In the genomic region with DNA sequence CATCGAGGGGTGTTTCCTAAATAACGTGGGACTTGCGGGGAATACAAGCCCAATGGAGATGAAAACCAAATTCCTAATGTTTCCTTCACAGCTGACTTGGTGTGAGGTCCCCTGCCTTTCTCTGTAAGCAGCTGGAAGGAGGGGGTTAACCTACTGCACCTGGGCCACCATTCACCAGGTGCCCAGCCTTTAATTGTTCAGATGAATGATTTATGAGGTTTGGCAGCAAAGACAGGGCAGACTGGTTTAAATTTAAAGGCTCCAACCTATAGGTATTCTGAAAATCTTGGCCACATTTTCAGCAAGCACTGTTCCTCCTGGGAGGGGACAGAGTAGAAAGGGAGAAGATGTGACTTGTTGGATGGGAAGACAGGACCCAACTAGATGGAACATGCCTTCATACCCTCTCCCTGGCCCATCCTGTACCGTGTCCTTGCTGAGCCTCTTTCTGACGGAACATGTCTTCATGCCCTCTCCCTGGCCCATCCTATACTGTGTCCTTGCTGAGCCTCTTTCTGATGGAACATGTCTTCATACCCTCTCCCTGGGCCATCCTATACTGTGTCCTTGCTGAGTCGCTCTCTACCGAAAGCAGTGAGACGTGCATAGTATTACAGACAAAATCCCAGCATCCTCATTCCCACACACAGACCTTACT, we compare ENCODE assay signal across 21 mouse cellular contexts.
DNase-seq lines count a peak whose midpoint lies in the region; ATAC-seq lines count a peak whose summit lies in the region.
"Had no signal": no experiment of that assay in that cellular context is flagged by ENCODE, and none has a peak within 500 bp of the region (broad histone marks: within the 10 kb centered on the region; RNA-seq: fewer than 3 reads in every experiment).

No protein-coding gene starts in this region.

- no peak overlapping the region for H3K4me2 ChIP-seq in hindbrain, embryonic 13.5 days
- H3K4me2 ChIP-seq in limb, embryonic 11.5 days (ENCODE audit: low read depth, severe bottlenecking) = no peak overlapping the region
- H3K4me2 ChIP-seq in limb, embryonic 15.5 days = no peak overlapping the region
- H3K4me2 ChIP-seq: embryonic facial prominence, embryonic 15.5 days had no signal

- H3K4me3 ChIP-seq in hindbrain, embryonic 13.5 days = no peak overlapping the region
- H3K4me3 ChIP-seq in hindbrain, embryonic 10.5 days = no peak overlapping the region
- no peak overlapping the region for H3K4me3 ChIP-seq in limb, embryonic 11.5 days (ENCODE audit: low read depth, low read length)
- no peak overlapping the region for H3K4me3 ChIP-seq in limb, embryonic 10.5 days
- H3K4me3 ChIP-seq in limb, embryonic 15.5 days = no peak overlapping the region
- H3K4me3 ChIP-seq: embryonic facial prominence, embryonic 15.5 days; heart, embryonic 10.5 days; layer of hippocampus, adult 2 months; midbrain, embryonic 10.5 days had no signal

- 92% methylated on average over 8 of the region's 8 CpGs for WGBS in hindbrain, embryonic 13.5 days
- 97% methylated on average over 8 of the region's 8 CpGs for WGBS in hindbrain, embryonic 10.5 days
- 77% methylated on average over 8 of the region's 8 CpGs for WGBS in limb, embryonic 11.5 days
- 95% methylated on average over 8 of the region's 8 CpGs for WGBS in limb, embryonic 10.5 days
- 65% methylated on average over 8 of the region's 8 CpGs for WGBS in limb, embryonic 15.5 days

- DNase-seq in hindbrain, embryonic 10.5 days (ENCODE audit: low spot score) = no peak
- no peak for DNase-seq in limb, embryonic 11.5 days (ENCODE audit: low spot score)
- DNase-seq in limb, embryonic 10.5 days (ENCODE audit: low spot score) = no peak
- DNase-seq in forelimb bud, embryonic 11.5 days (ENCODE audit: low read depth, low spot score) = peak; percentile 57
- DNase-seq in layer of hippocampus, adult 11-12 months (ENCODE audit: low spot score) = no peak
- DNase-seq: adrenal gland, adult 2 months; B cell, adult 2 months; cerebellum, adult 18-20 months; cerebellum, postnatal 14 days; forebrain, postnatal 0 days; gastrocnemius, postnatal 36 days; kidney, adult 8-10 months; layer of hippocampus, postnatal 36 days; thymus, postnatal 14 days had no signal

- ATAC-seq in hindbrain, embryonic 13.5 days (ENCODE audit: low FRiP score) = peak; percentile 61; the same call in 1 of the 2 replicates
- 0 out of 2 replicates have a peak, but pooled peaks have one; percentile 53 for ATAC-seq in limb, embryonic 11.5 days (ENCODE audit: insufficient number of reproducible peaks, low FRiP score, low TSS enrichment, low read depth)
- peak; percentile 44; the same call in 1 of the 2 replicates for ATAC-seq in limb, embryonic 15.5 days (ENCODE audit: insufficient number of reproducible peaks, low FRiP score, low TSS enrichment, low read depth)
- ATAC-seq in CD4-positive, CD25-positive, alpha-beta regulatory T cell, adult 4 months = no peak
- ATAC-seq: forebrain, postnatal 0 days had no signal

- H3K27ac ChIP-seq in hindbrain, embryonic 13.5 days = no peak overlapping the region
- H3K27ac ChIP-seq in hindbrain, embryonic 10.5 days = no peak overlapping the region
- no peak overlapping the region for H3K27ac ChIP-seq in limb, embryonic 11.5 days (replicated peaks; ENCODE audit: low read depth, low read length)
- H3K27ac ChIP-seq in limb, embryonic 10.5 days = no peak overlapping the region
- no peak overlapping the region for H3K27ac ChIP-seq in limb, embryonic 15.5 days
- H3K27ac ChIP-seq: embryonic facial prominence, embryonic 15.5 days; heart, embryonic 10.5 days; layer of hippocampus, adult 2 months; midbrain, embryonic 10.5 days had no signal

- H3K9ac ChIP-seq in hindbrain, embryonic 13.5 days = no peak overlapping the region
- H3K9ac ChIP-seq in limb, embryonic 11.5 days (ENCODE audit: low read length) = no peak overlapping the region
- no peak overlapping the region for H3K9ac ChIP-seq in limb, embryonic 15.5 days
- H3K9ac ChIP-seq: embryonic facial prominence, embryonic 15.5 days; forebrain, postnatal 0 days had no signal

- H3K27me3 ChIP-seq in hindbrain, embryonic 13.5 days = no peaks in the 10 kb centered on the region
- no peaks in the 10 kb centered on the region for H3K27me3 ChIP-seq in hindbrain, embryonic 10.5 days (ENCODE audit: insufficient read depth, poor library complexity, severe bottlenecking)
- no peaks in the 10 kb centered on the region for H3K27me3 ChIP-seq in limb, embryonic 11.5 days (ENCODE audit: control insufficient read depth, insufficient read depth, low read length)
- H3K27me3 ChIP-seq in limb, embryonic 10.5 days (ENCODE audit: low read depth, poor library complexity, severe bottlenecking) = no peaks in the 10 kb centered on the region
- no peaks in the 10 kb centered on the region for H3K27me3 ChIP-seq in limb, embryonic 15.5 days
- H3K27me3 ChIP-seq: embryonic facial prominence, embryonic 15.5 days had no signal

- H3K4me1 ChIP-seq in hindbrain, embryonic 13.5 days (replicated peaks) = no peaks in the 10 kb centered on the region
- H3K4me1 ChIP-seq in hindbrain, embryonic 10.5 days (replicated peaks) = no peaks in the 10 kb centered on the region
- peaks cover 18% of the 10 kb centered on the region for H3K4me1 ChIP-seq in limb, embryonic 11.5 days (ENCODE audit: control insufficient read depth, insufficient read depth, low read length)
- H3K4me1 ChIP-seq in limb, embryonic 10.5 days = peaks cover 33% of the 10 kb centered on the region
- H3K4me1 ChIP-seq in limb, embryonic 15.5 days = peaks cover 28% of the 10 kb centered on the region
- H3K4me1 ChIP-seq: midbrain, embryonic 10.5 days had no signal

- no peaks in the 10 kb centered on the region for H3K9me3 ChIP-seq in hindbrain, embryonic 13.5 days
- H3K9me3 ChIP-seq in hindbrain, embryonic 10.5 days = no peaks in the 10 kb centered on the region
- no peaks in the 10 kb centered on the region for H3K9me3 ChIP-seq in limb, embryonic 11.5 days (ENCODE audit: control insufficient read depth, low read length)
- H3K9me3 ChIP-seq in limb, embryonic 10.5 days (replicated peaks) = no peaks in the 10 kb centered on the region
- no peaks in the 10 kb centered on the region for H3K9me3 ChIP-seq in limb, embryonic 15.5 days
- H3K9me3 ChIP-seq: embryonic facial prominence, embryonic 15.5 days; heart, embryonic 10.5 days; midbrain, embryonic 10.5 days had no signal

- H3K36me3 ChIP-seq in hindbrain, embryonic 13.5 days = no peaks in the 10 kb centered on the region
- no peaks in the 10 kb centered on the region for H3K36me3 ChIP-seq in hindbrain, embryonic 10.5 days
- H3K36me3 ChIP-seq in limb, embryonic 11.5 days (ENCODE audit: control insufficient read depth, insufficient read depth, low read length) = no peaks in the 10 kb centered on the region
- H3K36me3 ChIP-seq in limb, embryonic 10.5 days = no peaks in the 10 kb centered on the region
- H3K36me3 ChIP-seq in limb, embryonic 15.5 days = no peaks in the 10 kb centered on the region
- H3K36me3 ChIP-seq: embryonic facial prominence, embryonic 15.5 days; heart, embryonic 10.5 days; midbrain, embryonic 10.5 days had no signal
